Mouse (Mus musculus) layer of hippocampus, postnatal 36 days (tissue): ENCODE results near the gene Polr3gl. TPM values are rescaled to one million over a fixed set of nuclear protein-coding genes. Genes with fewer than 3 reads are reported as not detected.

Experiments used
- DNase-seq, 2 experiments: peaks; one replicate each; pipeline ENCODE4 v3.0.0; 2022
- total RNA-seq, 2 experiments: library from RNA; stranded (reverse); gene quantifications; 2 replicates each; pipeline ENCODE4 v1.2.3; 2021

Polr3gl gene
- total RNA-seq, 2 experiments from 2014 or later, result 32.4 to 34.2 TPM

DNA sequence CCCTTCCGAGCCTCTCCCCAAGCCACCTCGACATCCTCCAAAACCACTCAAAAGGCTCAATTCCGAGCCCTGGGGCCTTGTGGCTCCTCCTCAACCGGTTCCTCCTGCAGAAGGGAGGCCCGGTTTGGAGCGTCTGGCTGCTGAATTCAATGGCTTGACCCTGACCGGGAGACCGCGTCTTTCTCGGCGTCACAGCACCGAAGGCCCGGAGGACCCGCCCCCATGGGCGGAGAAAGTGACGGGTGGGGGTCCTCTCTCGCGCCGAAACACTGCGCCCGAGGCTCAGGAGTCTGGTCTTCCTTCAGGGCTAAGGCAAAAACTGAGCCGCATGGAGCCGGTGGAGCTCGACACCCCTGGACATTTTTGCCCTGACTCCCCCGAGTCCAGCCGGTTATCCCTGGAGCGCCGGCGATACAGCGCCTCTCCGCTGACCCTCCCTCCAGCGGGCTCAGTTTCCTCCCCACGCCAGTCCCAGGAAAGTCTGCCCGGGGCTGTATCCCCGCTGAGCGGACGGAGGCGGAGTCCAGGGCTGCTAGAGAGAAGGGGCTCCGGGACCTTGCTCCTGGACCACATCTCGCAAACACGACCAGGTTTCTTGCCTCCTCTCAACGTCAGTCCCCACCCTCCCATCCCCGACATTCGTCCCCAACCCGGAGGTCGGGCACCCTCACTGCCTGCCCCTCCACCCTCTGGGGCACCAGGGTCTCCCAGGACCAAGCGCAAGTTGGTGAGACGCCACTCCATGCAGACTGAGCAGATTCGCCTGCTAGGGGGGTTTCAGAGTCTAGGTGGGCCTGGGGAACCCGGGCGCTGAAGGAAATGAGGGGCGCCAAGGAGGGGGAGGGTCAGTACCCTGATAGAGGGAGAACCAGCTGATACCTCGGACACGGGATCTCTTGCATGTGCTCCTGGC lies 4.4 kb upstream of the Polr3gl start:
- DNase-seq, result peak; percentile 56 to 65

- peak; percentile 51 to 54 for DNase-seq
These were observed 3.5 kb upstream of the Polr3gl start for GRCm38 (mm10) chr3:96597435-96597891.

DNA sequence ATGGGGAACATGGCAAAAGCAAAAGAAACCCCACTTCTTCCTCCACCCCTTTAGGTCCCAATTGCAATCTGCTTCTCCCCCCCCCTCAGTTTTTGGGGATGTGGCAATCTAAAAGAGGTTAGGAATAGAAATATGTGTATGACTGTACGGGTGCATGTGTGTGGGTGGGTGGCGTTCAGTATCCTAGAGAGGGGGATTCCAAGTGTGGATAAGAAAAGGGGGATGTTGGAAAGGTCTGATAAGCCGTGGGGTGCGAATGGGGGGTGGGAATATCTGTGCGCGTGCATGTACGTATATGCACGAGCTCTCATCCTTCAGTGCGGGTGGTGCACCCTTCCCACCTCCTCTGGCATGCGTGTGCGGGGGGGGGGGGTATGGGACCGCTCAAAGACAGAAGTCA lies 2.9 kb upstream of the Polr3gl start:
- DNase-seq, result peak in 1 of 2 experiments; percentile 35

GRCm38 (mm10) chr3:96596228-96596707 lies 2.3 kb upstream of the Polr3gl start, which contains the start of gene Ankrd34a:
Ankrd34a (plus strand) TSS chr3:96596636.
- peak; percentile 82 to 84 for DNase-seq

DNA sequence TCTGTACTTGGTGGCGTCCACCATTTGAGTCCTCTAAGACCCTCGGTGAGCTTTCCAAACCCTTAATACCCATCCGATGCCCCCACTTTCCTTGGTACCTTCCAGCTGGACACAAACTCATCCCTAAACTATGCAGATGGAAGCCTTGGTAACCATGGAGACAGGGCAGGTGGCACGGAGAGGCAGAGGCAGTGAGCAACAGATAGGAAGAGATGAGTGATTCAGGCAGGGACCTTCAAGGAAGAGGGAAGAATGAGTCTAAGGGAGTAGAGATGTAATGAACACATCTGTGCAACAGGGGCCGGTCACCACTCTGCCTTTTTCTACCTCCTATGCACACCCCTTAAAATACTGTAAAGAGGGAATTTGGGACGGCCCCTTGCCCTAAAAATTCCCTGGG lies 1.7 kb upstream of the Polr3gl start:
- peak in 1 of 2 experiments; percentile 43 for DNase-seq

DNA sequence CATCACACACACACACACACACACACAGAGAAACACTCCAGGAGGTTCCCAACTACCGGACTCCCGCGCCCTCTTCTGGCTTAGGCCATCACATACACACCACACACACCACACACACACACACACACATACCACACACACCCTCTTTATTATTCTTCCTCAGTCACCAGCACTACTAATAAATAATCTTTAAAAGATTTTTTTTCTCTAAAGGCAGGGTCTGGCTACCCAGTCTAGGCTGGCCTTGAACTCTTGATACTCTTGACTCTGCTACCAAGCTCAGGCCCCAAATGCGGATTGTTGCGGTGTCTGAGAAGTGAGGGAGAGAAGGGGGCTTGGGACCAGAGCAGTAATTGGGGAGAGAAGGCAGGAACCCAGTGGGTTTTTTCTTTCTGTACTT lies 870 bp upstream of the Polr3gl start:
- DNase-seq, result no peak

DNA sequence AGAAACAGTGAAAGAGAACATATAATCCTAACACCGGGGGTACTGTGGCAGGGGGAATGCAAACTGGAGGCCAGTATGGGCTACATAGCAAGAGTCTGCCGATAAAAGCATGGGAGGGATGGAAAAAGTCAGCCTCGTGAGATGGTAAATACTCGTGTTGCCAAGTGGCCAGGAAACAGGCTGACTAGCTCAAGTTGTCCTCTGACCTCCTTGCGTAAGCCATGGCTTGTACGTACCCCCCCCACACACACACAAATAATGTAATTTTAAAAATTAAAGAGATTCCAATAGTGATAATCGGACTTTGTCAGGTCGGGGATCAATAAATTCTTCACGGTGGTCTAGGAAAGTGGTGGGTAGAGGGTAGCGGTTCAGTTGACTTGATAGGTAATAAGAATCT lies 607 bp downstream of the Polr3gl start:
- no peak for DNase-seq

DNA sequence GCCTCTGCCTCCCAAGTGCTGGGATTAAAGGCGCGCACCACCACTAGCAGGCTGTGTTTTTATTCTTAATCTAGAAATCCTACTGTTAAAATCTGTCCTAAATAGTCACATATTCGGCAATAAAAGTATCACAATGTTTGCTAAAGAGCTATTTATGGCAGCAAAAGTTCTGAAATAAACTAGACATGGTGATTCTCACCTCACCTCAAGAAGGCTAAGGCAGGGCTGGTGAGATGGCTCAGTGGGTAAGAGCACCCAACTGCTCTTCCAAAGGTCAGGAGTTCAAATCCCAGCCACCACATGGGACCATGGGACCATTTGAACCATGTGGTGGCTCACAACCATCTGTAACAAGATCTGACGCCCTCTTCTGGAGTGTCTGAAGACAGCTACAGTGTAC lies 3.3 kb downstream of the Polr3gl start:
- no peak for DNase-seq

DNA sequence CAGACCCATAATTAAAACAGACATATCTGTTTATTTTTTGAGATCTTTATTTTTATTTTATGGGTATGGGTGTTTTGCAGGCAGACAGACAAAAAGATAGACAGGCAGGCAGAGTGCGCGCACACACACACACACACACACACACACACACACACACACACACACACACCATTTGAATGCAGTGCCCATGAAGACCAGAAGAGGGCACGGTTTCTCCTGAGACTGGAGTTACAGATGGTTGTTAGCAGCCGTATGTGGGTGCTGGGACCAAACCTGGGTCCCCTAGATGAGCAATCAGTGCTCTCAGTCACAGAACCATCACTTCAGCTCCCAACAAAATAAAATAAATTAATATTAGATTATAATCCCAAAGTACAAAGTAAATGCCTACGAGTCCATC lies 10.6 kb downstream of the Polr3gl start:
- DNase-seq, result no peak

GRCm38 (mm10) chr3:96581771-96582515 lies 12.0 kb downstream of the Polr3gl start:
- DNase-seq, result no peak

- no peak for DNase-seq
These were observed 12.8 kb downstream of the Polr3gl start for GRCm38 (mm10) chr3:96581141-96581540.

DNA sequence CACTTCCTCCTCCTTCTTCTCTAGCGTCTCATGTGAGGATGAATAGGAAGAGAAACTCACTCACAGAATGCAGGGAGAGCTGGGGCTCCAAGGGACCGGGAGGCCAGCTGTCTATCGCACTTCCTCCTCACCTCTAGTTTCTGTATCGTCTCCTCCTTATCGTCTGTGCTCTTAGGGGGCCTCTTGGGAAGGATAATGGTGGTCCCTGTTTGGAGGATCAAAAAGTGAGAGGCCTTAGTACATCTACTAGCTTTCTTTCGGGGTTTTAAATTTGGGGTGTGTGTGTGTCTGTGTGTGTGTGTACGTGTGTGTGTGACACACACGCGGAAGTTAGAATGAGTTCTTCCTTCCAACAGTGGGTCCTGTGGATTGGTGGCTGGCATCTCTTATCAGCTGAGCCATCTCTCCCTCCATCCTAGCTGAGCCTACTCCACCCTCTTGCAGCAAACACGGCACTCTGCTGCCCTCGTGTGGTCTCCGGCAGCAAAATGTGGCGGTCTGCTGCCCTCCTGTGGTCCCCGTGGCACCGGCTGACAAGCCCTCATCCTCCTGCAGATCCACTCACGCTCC lies 14.0 kb downstream of the Polr3gl start:
- peak; percentile 91 for DNase-seq

DNA sequence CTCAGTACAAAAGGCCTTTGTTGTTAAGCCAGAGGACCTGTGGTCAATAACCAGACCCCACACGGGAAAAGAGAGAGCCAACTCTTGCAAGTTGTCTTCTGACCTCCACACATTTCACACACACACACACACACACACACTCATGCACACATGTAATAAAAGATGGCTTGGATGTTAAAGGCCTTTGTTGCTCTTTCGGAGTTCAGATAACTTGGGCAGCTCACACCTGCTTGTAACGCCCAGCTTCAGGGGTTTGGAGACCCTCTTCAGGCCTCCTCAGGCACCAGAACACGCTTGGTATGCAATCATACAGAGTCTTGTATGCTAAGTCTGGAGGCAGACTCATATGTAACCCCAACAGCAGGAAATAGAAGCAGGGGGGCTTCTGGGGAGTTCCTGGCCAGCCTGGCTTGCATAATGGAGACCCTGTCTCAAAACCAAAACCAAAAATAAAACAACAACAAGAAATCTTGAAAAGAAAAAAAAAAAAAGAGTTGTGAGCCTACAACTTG lies 14.7 kb downstream of the Polr3gl start:
- no peak for DNase-seq

DNA sequence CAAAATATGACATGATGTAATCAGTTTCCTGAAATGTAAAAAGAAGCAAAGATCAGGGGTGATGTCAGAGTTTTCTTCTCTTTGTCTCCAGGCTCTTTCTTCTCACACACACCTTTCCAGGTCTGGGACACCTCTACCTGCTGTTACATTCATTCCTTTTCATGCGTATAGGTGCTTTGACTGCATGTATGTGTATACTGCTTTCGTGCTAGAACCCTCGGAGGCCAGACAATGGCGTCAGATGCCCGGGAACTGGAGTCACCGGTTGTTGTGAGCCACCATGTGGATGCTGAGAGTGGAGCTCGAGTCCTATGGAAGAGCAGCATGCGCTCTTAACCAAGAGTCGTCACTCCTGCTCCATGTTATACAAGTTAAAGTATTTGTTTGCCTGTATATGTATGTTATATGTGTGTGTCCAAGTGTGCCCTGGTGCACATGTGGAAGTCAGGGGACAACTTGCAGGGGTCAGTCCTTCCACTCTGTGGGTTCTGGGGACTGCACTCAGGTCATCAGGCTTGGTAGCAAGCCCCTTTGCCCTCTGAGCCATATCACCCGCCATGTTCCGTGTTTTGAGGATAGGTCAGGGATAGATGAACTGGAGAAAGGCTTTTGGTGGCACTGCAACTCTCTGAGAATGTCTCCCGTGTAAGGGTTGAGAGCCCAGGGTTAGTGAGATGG lies 15.3 kb downstream of the Polr3gl start:
- no peak for DNase-seq

GRCm38 (mm10) chr3:96577566-96577965 lies 16.4 kb downstream of the Polr3gl start:
- no peak for DNase-seq

DNA sequence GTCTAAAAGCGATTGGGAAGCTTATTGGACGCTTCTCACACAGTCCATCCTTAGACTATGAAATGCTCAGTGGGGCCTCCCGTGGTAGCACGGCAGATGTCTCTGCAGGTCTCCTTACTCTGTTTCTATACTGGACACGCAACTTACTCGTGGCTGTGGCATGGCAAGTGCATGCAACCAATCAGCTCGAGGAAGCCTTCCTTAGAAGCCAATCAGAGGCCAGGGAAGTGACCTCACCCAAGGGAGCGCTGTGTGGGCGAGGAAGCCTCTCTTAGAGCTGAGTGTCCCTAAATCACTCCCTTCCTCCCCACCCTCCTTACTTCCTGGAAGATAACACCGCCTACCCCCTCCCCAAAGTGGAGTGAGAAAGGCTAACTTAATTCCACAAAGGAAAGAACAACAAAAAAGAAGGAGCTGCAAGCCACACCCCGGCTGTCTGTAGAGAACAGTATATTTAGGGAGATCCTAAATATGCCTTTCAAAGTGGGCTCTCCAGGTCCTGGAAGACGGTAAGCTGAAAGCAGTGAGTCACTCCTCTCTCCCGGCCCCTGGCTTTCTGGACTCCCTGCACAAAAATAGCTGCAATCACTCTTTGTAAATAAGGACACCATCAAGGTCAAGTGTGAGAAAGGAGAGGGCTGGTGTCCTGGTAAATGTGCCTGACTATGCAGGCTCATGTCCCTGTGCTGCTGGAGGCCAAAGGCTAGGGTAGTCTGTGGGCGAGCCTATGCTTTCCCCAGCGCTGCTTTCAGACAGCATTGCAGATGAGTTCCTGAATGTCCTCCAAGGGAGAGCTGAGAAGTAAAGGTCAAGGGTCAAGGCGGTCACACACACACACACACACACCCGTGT lies 17.1 kb downstream of the Polr3gl start, which contains the start of gene Gm16253:
Gene Gm16253, plus strand, starts transcription at position 295 of the 852 bp plus-strand sequence.
- peak; percentile 60 to 68 for DNase-seq

GRCm38 (mm10) chr3:96576005-96576658 lies 17.8 kb downstream of the Polr3gl start:
- no peak for DNase-seq

GRCm38 (mm10) chr3:96575272-96575984 lies 18.6 kb downstream of the Polr3gl start:
- no peak for DNase-seq
